Mouse (Mus musculus) lung, adult 2 months (tissue): ENCODE results near the gene Gimap4.

ENCODE experiments used
- CTCF ChIP-seq: fragments of 200-500 bp; IDR thresholded peaks from 2 replicates; pipeline ENCODE4 v1.5.1; 2011; ENCODE audit warnings: mild to moderate bottlenecking, low read length, control low read depth; ENCODE audit not compliant: insufficient read depth
- POLR2A ChIP-seq: fragments of 200-500 bp; IDR thresholded peaks from 2 replicates; pipeline ENCODE4 v1.6.1; 2011; ENCODE audit warnings: low read depth, mild to moderate bottlenecking, control low read depth, low read length, borderline replicate concordance; ENCODE audit errors: extremely low read depth

GRCm38 (mm10) chr6:48674291-48675058, 9.9 kb upstream of the Gimap4 start:
- no peak for TF ChIP-seq CTCF
- no peak for TF ChIP-seq POLR2A
